Mouse (Mus musculus) CH12.LX (cell line): ENCODE data around the gene Map4k4. TPM values are rescaled to one million over a fixed set of nuclear protein-coding genes. Genes with fewer than 3 reads are reported as not detected.

Experiments
- DNase-seq: peaks from one replicate; pipeline ENCODE4 v3.0.0-alpha.2; 2013; ENCODE audit errors: extremely low read depth
- H3K27ac ChIP-seq: 2 replicates; pipeline ENCODE4 v1.5.1; 2012; ENCODE audit warnings: low read depth, mild to moderate bottlenecking, control low read depth, moderate library complexity; ENCODE audit not compliant: insufficient read depth
- H3K27me3 ChIP-seq: replicated peaks from 2 replicates; pipeline ENCODE3; 2012; ENCODE audit warnings: inconsistent platforms
- H3K36me3 ChIP-seq, 2 experiments: replicated peaks in 1 of 2; 2 replicates each; pipeline versions ENCODE3 to v1.6.1; 2012; ENCODE audit warnings: inconsistent platforms in 1 of 2, low read length in 1 of 2, mild to moderate bottlenecking in 1 of 2, mixed read lengths in 1 of 2, moderate library complexity in 1 of 2; ENCODE audit not compliant: control insufficient read depth in 1 of 2, insufficient read depth in 1 of 2
- H3K4me1 ChIP-seq, 2 experiments: 2 replicates each; pipeline ENCODE4 v1.6.1; 2012; ENCODE audit warnings: inconsistent platforms in 1 of 2, moderate library complexity in 1 of 2; ENCODE audit not compliant: insufficient read depth in 2 of 2, control insufficient read depth in 1 of 2
- H3K4me2 ChIP-seq: 2 replicates; pipeline ENCODE4 v1.6.1; 2012; ENCODE audit warnings: low read depth, mild to moderate bottlenecking, control low read depth; ENCODE audit not compliant: poor library complexity, insufficient read depth, severe bottlenecking
- H3K4me3 ChIP-seq, 3 experiments: fragments of 150-350 bp in 1 of 3; sonication (generic) in 1 of 3; replicated peaks in 1 of 3; 2 replicates each; pipeline versions ENCODE3 to v1.5.1; 2011 to 2012; ENCODE audit warnings: low read depth in 2 of 3, low read length in 2 of 3, mild to moderate bottlenecking in 2 of 3, moderate library complexity in 2 of 3, control low read depth in 1 of 3, improper control_type of control experiment in 1 of 3, inconsistent platforms in 1 of 3, mixed read lengths in 1 of 3; ENCODE audit not compliant: poor library complexity in 1 of 3
- H3K79me2 ChIP-seq: replicated peaks from 2 replicates; pipeline ENCODE4 v1.6.1; 2012; ENCODE audit warnings: mild to moderate bottlenecking, moderate library complexity; ENCODE audit not compliant: control insufficient read depth, poor library complexity, insufficient read depth, severe bottlenecking; ENCODE audit errors: extremely low read depth
- H3K9ac ChIP-seq: 2 replicates; pipeline ENCODE4 v1.6.1; 2012; ENCODE audit warnings: low read depth, mild to moderate bottlenecking, control low read depth, moderate library complexity; ENCODE audit not compliant: insufficient read depth
- H3K9me3 ChIP-seq: replicated peaks from 2 replicates; pipeline ENCODE3; 2012; ENCODE audit warnings: low read length, inconsistent platforms, mixed read lengths
- CHD1 ChIP-seq: IDR thresholded peaks from 2 replicates; pipeline ENCODE4 v1.6.1; 2012; ENCODE audit warnings: low read depth, low read length, improper control_type of control experiment, inconsistent platforms
- E2F4 ChIP-seq: IDR thresholded peaks from 2 replicates; pipeline ENCODE4 v1.6.1; 2011; ENCODE audit warnings: low read depth, low read length, improper control_type of control experiment; ENCODE audit not compliant: insufficient replicate concordance
- EP300 ChIP-seq: IDR thresholded peaks from 2 replicates; pipeline ENCODE4 v1.6.1; 2011; ENCODE audit warnings: low read length, improper control_type of control experiment
- IRF4 ChIP-seq: IDR thresholded peaks from 2 replicates; pipeline ENCODE4 v1.6.1; 2014; ENCODE audit warnings: low read depth, mild to moderate bottlenecking, inconsistent platforms, low read length, improper control_type of control experiment
- JUN ChIP-seq: IDR thresholded peaks from 2 replicates; pipeline ENCODE4 v1.6.1; 2011; ENCODE audit warnings: low read depth, mild to moderate bottlenecking, low read length, improper control_type of control experiment, moderate library complexity; ENCODE audit not compliant: insufficient read depth
- KAT2A ChIP-seq: IDR thresholded peaks from 2 replicates; pipeline ENCODE4 v1.6.1; 2012; ENCODE audit warnings: low read length, improper control_type of control experiment, inconsistent platforms; ENCODE audit not compliant: insufficient replicate concordance
- MAFK ChIP-seq: IDR thresholded peaks from 2 replicates; pipeline ENCODE4 v1.6.1; 2011; ENCODE audit warnings: low read length, improper control_type of control experiment; ENCODE audit not compliant: insufficient replicate concordance
- MAX ChIP-seq: IDR thresholded peaks from 2 replicates; pipeline ENCODE4 v1.6.1; 2011; ENCODE audit warnings: low read length, improper control_type of control experiment
- MXI1 ChIP-seq: IDR thresholded peaks from 2 replicates; pipeline ENCODE4 v1.6.1; 2011; ENCODE audit warnings: mild to moderate bottlenecking, low read depth, low read length, improper control_type of control experiment
- MYC ChIP-seq: IDR thresholded peaks from 2 replicates; pipeline ENCODE4 v1.6.1; 2011; ENCODE audit warnings: low read depth, mild to moderate bottlenecking, improper control_type of control experiment, low read length
- POLR2A ChIP-seq: IDR thresholded peaks from 2 replicates; pipeline ENCODE4 v1.6.1; 2011; ENCODE audit warnings: low read depth, mild to moderate bottlenecking, improper control_type of control experiment, low read length
- RAD21 ChIP-seq: IDR thresholded peaks from 2 replicates; pipeline ENCODE4 v1.6.1; 2011; ENCODE audit warnings: low read depth, mild to moderate bottlenecking, low read length, improper control_type of control experiment, moderate library complexity
- SIN3A ChIP-seq: IDR thresholded peaks from 2 replicates; pipeline ENCODE4 v1.6.1; 2012; ENCODE audit warnings: low read length, improper control_type of control experiment, inconsistent platforms
- TBP ChIP-seq: conservative IDR thresholded peaks from 2 replicates; pipeline ENCODE4 v1.6.1; 2011; ENCODE audit warnings: low read depth, low read length, improper control_type of control experiment
- UBTF ChIP-seq: IDR thresholded peaks from 2 replicates; pipeline ENCODE4 v1.6.1; 2012; ENCODE audit warnings: low read depth, mild to moderate bottlenecking, inconsistent platforms, low read length, improper control_type of control experiment, moderate library complexity
- USF1 ChIP-seq: IDR thresholded peaks from 2 replicates; pipeline ENCODE4 v1.6.1; 2014; ENCODE audit warnings: low read depth, mild to moderate bottlenecking, inconsistent platforms, low read length, improper control_type of control experiment
- USF2 ChIP-seq: conservative IDR thresholded peaks from 2 replicates; pipeline ENCODE4 v1.6.1; 2011; ENCODE audit warnings: low read depth, low read length, improper control_type of control experiment
- ZMIZ1 ChIP-seq: IDR thresholded peaks from 2 replicates; pipeline ENCODE4 v1.6.1; 2012; ENCODE audit warnings: low read depth, mild to moderate bottlenecking, inconsistent platforms, low read length, improper control_type of control experiment
- ZNF384 ChIP-seq: IDR thresholded peaks from 2 replicates; pipeline ENCODE4 v1.6.1; 2012; ENCODE audit warnings: low read depth, low read length, improper control_type of control experiment, inconsistent platforms
- dilution Hi-C: fragments of 300-500 bp; cut with MboI; formaldehyde crosslinking; loops from 2 replicates; pipeline ENCODE4 v1.14.3; 2020; ENCODE audit warnings: low sequenced_read_pairs; ENCODE audit not compliant: extremely low pct_unique_long_range_greater_than_20kb, extremely low pct_ligation_motif_present
- in situ Hi-C: fragments of 300-500 bp; cut with MboI; formaldehyde crosslinking; loops from 3 replicates; pipeline ENCODE4 v1.14.3; 2019; ENCODE audit warnings: low sequenced_read_pairs, low pct_ligation_motif_present, low pct_unique_long_range_greater_than_20kb, mixed read lengths
- polyA plus RNA-seq: library from polyadenylated mRNA; unstranded; fragments of >175 nt; gene quantifications from 2 replicates; pipeline ENCODE4 v1.2.1, GENCODE M21; 2012; ENCODE audit warnings: low read depth; ENCODE audit not compliant: insufficient read length
- total RNA-seq, 2 experiments: library from RNA; depleted of rRNA; stranded (reverse); fragments of 300-350 nt in 1 of 2; fragments of >200 nt in 1 of 2; gene quantifications; 2 replicates each; pipeline ENCODE4 v1.2.3; 2012 to 2014

Map4k4 gene
- total and polyA plus RNA-seq, 3 experiments: 21.8 to 46.3 (median 41.0) TPM

GRCm38 (mm10) chr1:39918517-39919115, 17.9 kb downstream of the Map4k4 start:
- Histone ChIP-seq H3K27me3 (no peaks in the 10 kb centered on the region), H3K79me2 (no peaks in the 10 kb centered on the region; the same call in 1 of the 2 replicates), H3K9me3 (peaks cover 10% of the 10 kb centered on the region), H3K9ac (no peak overlapping the region), H3K36me3 (peaks cover 0 to 18% of the 10 kb centered on the region in 2 experiments), H3K4me1 (peaks cover 19 to 62% of the 10 kb centered on the region in 2 experiments), H3K4me3 (no peak overlapping the region)
- dilution Hi-C loops (no loop called here), in situ Hi-C loops (no loop called here)
- DNase-seq: no peak
- TF ChIP-seq USF1 (no peak), MXI1 (no peak), ZMIZ1 (no peak), MAX (no peak), E2F4 (no peak), MYC (no peak)
- TF ChIP-seq, all 38 proteins: peak for 0
- H3K27ac ChIP-seq: peak overlapping the region; percentile 43; the same call in 1 of the 2 replicates
- no peak overlapping the region for H3K4me2 ChIP-seq

GRCm38 (mm10) chr1:39920616-39921015, 19.9 kb downstream of the Map4k4 start:
- H3K9me3 ChIP-seq: peaks cover 2% of the 10 kb centered on the region
- dilution Hi-C loops (no loop called here), in situ Hi-C loops (no loop called here)
- H3K4me2 ChIP-seq: no peak overlapping the region
- H3K4me1 ChIP-seq: peaks cover 26 to 80% of the 10 kb centered on the region in 2 experiments
- no peak overlapping the region for H3K27ac ChIP-seq
- no peaks in the 10 kb centered on the region for H3K27me3 ChIP-seq
- no peak overlapping the region for H3K9ac ChIP-seq
- H3K79me2 ChIP-seq: peaks cover 3% of the 10 kb centered on the region; the same call in 1 of the 2 replicates
- TF ChIP-seq MYC (no peak), UBTF (no peak), TBP (no peak), RAD21 (no peak), POLR2A (no peak), MAFK (no peak), CHD1 (no peak), ZNF384 (no peak), SIN3A (no peak), JUN (no peak), EP300 (no peak), MXI1 (no peak), IRF4 (no peak), USF2 (no peak), E2F4 (no peak), MAX (no peak), KAT2A (no peak)
- peaks cover 2 to 18% of the 10 kb centered on the region in 2 experiments for H3K36me3 ChIP-seq
- H3K4me3 ChIP-seq: no peak overlapping the region
- DNase-seq: no peak
